Mouse (Mus musculus) 3134 (cell line): Measurements from ENCODE around the gene Zdhhc7.

ENCODE experiments used
- DNase-seq: peaks from one replicate; pipeline ENCODE4 v3.0.0-alpha.2; 2011; ENCODE audit warnings: low spot score; ENCODE audit not compliant: insufficient read length; ENCODE audit errors: extremely low read depth

The Zdhhc7 gene

GRCm38 (mm10) chr8:120038741-120039140 lies 62.5 kb downstream of the Zdhhc7 start:
- no peak for DNase-seq

- no peak for DNase-seq
Observed at GRCm38 (mm10) chr8:120037611-120038010, 63.7 kb downstream of the Zdhhc7 start.

GRCm38 (mm10) chr8:120037199-120037598 lies 64.1 kb downstream of the Zdhhc7 start:
- no peak for DNase-seq

GRCm38 (mm10) chr8:120036578-120036977 lies 64.7 kb downstream of the Zdhhc7 start:
- DNase-seq: no peak

- peak; percentile 51 for DNase-seq
Observed at GRCm38 (mm10) chr8:120036111-120036510, 65.2 kb downstream of the Zdhhc7 start.

GRCm38 (mm10) chr8:120034471-120034870 lies 66.8 kb downstream of the Zdhhc7 start:
- DNase-seq: no peak

GRCm38 (mm10) chr8:120032549-120033208 lies 68.6 kb downstream of the Zdhhc7 start:
- DNase-seq: no peak
